Mouse (Mus musculus) heart, embryonic 11.5 days (tissue): ENCODE results near the gene Trmt2b. TPM values are rescaled to one million over a fixed set of nuclear protein-coding genes. Genes with fewer than 3 reads are reported as not detected.

Experiments used
- ATAC-seq: fragments of 200-750 bp; cut with Nextera tagmentation; replicated peaks from 2 replicates; pipeline ENCODE4 v1.8.0; 2017; ENCODE audit warnings: moderate library complexity; ENCODE audit not compliant: insufficient number of reproducible peaks, low FRiP score, low TSS enrichment
- H3K27ac ChIP-seq: fragments of 300-500 bp; sonication (generic); 2 replicates; pipeline ENCODE4 v1.5.1; 2014; ENCODE audit warnings: mild to moderate bottlenecking, low read depth, low read length
- H3K27me3 ChIP-seq: fragments of 300-500 bp; sonication (generic); 2 replicates; pipeline ENCODE4 v1.6.1; 2014; ENCODE audit warnings: mild to moderate bottlenecking, low read length, mixed read lengths; ENCODE audit not compliant: control insufficient read depth, insufficient read depth
- H3K36me3 ChIP-seq: fragments of 300-500 bp; sonication (generic); 2 replicates; pipeline ENCODE4 v1.6.1; 2014; ENCODE audit warnings: mild to moderate bottlenecking, low read length, moderate library complexity, mixed read lengths; ENCODE audit not compliant: control insufficient read depth, insufficient read depth
- H3K4me1 ChIP-seq: fragments of 300-500 bp; sonication (generic); 2 replicates; pipeline ENCODE4 v1.6.1; 2014; ENCODE audit warnings: low read length; ENCODE audit not compliant: control insufficient read depth, insufficient read depth
- H3K4me2 ChIP-seq: fragments of 300-500 bp; sonication (generic); 2 replicates; pipeline ENCODE4 v1.6.1; 2014; ENCODE audit warnings: mild to moderate bottlenecking, moderate library complexity
- H3K4me3 ChIP-seq: fragments of 300-500 bp; sonication (generic); 2 replicates; pipeline ENCODE4 v1.5.1; 2014; ENCODE audit warnings: low read depth, low read length
- H3K9ac ChIP-seq: fragments of 300-500 bp; sonication (generic); 2 replicates; pipeline ENCODE4 v1.6.1; 2014; ENCODE audit warnings: mild to moderate bottlenecking, low read depth, low read length, moderate library complexity
- H3K9me3 ChIP-seq: fragments of 300-500 bp; sonication (generic); replicated peaks from 2 replicates; pipeline ENCODE4 v1.6.1; 2016; ENCODE audit warnings: low read length; ENCODE audit not compliant: control insufficient read depth
- WGBS: fragments of 180-500 bp; shearing (Covaris S2); extraction: QIAGEN DNeasy Blood & Tissue Kit; methylation state at CpG from one replicate; pipeline ENCODE4 v1.1.7; 2014; ENCODE audit not compliant: insufficient replicate concordance; 5-methylcytosine and 5-hydroxymethylcytosine counted together
- polyA plus RNA-seq: library from polyadenylated mRNA; unstranded; fragments of >200 nt; fragmentation: Nextera tagmentation; extraction: Ambion mirVana; gene quantifications from 2 replicates; pipeline ENCODE4 v1.2.1, GENCODE M21; 2014

The Trmt2b gene
- polyA plus RNA-seq, 1 experiment from 2014 or later = 31.4 TPM

GRCm38 (mm10) chrX:134248202-134248601, 28.6 kb downstream of the Trmt2b start:
- no peaks in the 10 kb centered on the region for H3K4me1 ChIP-seq
- WGBS = 59% methylated on average over 2 of the region's 2 CpGs
- ATAC-seq = no peak

DNA sequence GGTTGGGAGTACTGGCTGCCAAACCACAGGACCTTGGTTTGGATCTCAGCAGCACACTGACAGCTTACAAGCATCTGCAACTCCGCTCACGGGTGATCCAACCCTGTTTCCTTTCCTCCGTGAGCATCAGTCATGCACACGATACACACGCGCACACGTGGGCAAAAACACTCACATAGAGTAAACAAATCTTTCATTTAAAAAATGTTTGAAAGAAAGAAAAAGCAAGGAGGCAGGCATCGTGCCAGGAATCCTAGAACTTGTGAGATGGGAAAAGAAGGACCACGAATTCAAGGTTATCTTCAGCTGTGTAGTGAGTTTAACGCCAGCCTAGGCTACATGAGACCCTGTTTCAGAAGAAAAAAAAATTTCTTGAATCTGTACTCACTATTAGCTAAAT, 30.8 kb downstream of the Trmt2b start:
- no peaks in the 10 kb centered on the region for H3K4me1 ChIP-seq
- no peak for ATAC-seq
- no peak overlapping the region for H3K4me3 ChIP-seq
- no peaks in the 10 kb centered on the region for H3K27me3 ChIP-seq
- no peak overlapping the region for H3K9ac ChIP-seq
- WGBS = 84% methylated on average over 10 of the region's 10 CpGs
- no peaks in the 10 kb centered on the region for H3K9me3 ChIP-seq
- no peak overlapping the region for H3K27ac ChIP-seq
- H3K36me3 ChIP-seq = no peaks in the 10 kb centered on the region
- no peak overlapping the region for H3K4me2 ChIP-seq

More at GRCm38 (mm10) chrX:134248202-134248601, 28.6 kb downstream of the Trmt2b start:
- Histone ChIP-seq H3K27me3 (no peaks in the 10 kb centered on the region), H3K36me3 (no peaks in the 10 kb centered on the region), H3K9me3 (no peaks in the 10 kb centered on the region), H3K9ac (no peak overlapping the region), H3K4me2 (no peak overlapping the region), H3K27ac (no peak overlapping the region), H3K4me3 (no peak overlapping the region)

- Histone ChIP-seq H3K4me2 (no peak overlapping the region), H3K9me3 (no peaks in the 10 kb centered on the region), H3K27me3 (no peaks in the 10 kb centered on the region), H3K27ac (no peak overlapping the region), H3K36me3 (peaks cover 2% of the 10 kb centered on the region; the same call in 1 of the 2 replicates), H3K4me1 (no peaks in the 10 kb centered on the region), H3K9ac (no peak overlapping the region), H3K4me3 (no peak overlapping the region)
- ATAC-seq = no peak
- WGBS = 89% methylated on average over 10 of the region's 10 CpGs
Observed at GRCm38 (mm10) chrX:134238266-134238665, 38.5 kb downstream of the Trmt2b start.

DNA sequence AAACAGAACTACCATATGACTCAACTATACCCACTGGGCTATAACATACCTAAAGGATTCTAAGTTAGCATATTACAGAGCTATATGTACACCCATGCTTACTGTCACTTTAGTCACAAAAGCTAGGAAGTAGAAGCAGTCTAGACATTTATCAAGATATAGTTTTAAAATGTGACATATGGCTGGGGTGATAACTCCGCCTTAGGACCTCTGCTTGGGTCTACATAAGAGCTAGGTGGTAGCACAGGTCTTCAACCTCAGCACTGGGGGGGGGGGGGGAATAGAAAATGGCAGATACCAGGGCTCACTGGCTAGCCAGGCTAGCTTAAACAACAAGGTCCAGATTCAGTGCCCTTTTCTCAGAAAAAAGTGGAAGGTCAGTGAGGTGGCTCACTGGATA, 43.7 kb downstream of the Trmt2b start:
- ATAC-seq = no peak
- H3K9ac ChIP-seq = no peak overlapping the region
- H3K4me1 ChIP-seq = no peaks in the 10 kb centered on the region
- H3K27ac ChIP-seq = no peak overlapping the region
- H3K9me3 ChIP-seq = no peaks in the 10 kb centered on the region
- no peak overlapping the region for H3K4me2 ChIP-seq
- 88% methylated on average over 1 of the region's 1 CpGs for WGBS
- no peaks in the 10 kb centered on the region for H3K27me3 ChIP-seq
- H3K36me3 ChIP-seq = no peaks in the 10 kb centered on the region
- no peak overlapping the region for H3K4me3 ChIP-seq

DNA sequence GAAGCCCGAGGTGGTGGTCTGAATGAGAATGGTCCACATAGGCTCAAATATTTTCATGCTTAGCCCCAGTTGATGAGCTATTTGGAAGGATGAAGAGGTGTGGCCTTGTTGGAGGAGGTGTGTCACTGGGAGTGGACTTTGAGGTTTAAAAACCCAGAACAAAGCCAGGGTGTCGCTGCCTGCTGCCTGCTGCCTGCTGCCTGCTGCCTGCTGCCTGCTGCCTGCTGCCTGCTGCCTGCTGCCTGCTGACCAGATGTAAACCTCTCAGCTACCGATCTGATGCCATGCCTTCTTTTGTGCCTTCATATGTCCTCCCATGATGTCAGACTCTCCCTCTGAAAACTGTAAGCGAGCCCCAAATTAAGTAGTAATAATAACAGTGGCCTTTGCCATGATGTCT, 54.9 kb downstream of the Trmt2b start, which contains the start of gene Nox1:
TSS of gene Nox1 (minus strand) at position 101 of the 400 bp plus-strand sequence.
- Histone ChIP-seq H3K4me2 (no peak within 1 kb of the TSS), H3K9me3 (no peaks in the 10 kb centered on the region), H3K9ac (no peak within 1 kb of the TSS), H3K4me3 (no peak within 1 kb of the TSS), H3K4me1 (no peaks in the 10 kb centered on the region), H3K27ac (no peak within 1 kb of the TSS), H3K27me3 (no peaks in the 10 kb centered on the region), H3K36me3 (no peaks in the 10 kb centered on the region; the same call in 1 of the 2 replicates)
- 63% methylated on average over 4 of the region's 4 CpGs for WGBS
- no peak for ATAC-seq

- no peak overlapping the region for H3K9ac ChIP-seq
- no peaks in the 10 kb centered on the region for H3K4me1 ChIP-seq
- H3K9me3 ChIP-seq = no peaks in the 10 kb centered on the region
- H3K27ac ChIP-seq = no peak overlapping the region
- no peaks in the 10 kb centered on the region; the same call in 1 of the 2 replicates for H3K36me3 ChIP-seq
- H3K27me3 ChIP-seq = no peaks in the 10 kb centered on the region
- 37% methylated on average over 3 of the region's 3 CpGs for WGBS
- H3K4me3 ChIP-seq = no peak overlapping the region
- no peak overlapping the region for H3K4me2 ChIP-seq
- no peak for ATAC-seq
Observed at GRCm38 (mm10) chrX:134220618-134221017, 56.2 kb downstream of the Trmt2b start.

GRCm38 (mm10) chrX:134218161-134218560, 58.6 kb downstream of the Trmt2b start:
- no peak overlapping the region for H3K4me3 ChIP-seq
- 52% methylated on average over 4 of the region's 4 CpGs for WGBS
- no peak overlapping the region for H3K9ac ChIP-seq
- no peaks in the 10 kb centered on the region for H3K4me1 ChIP-seq
- no peak overlapping the region for H3K27ac ChIP-seq
- H3K36me3 ChIP-seq = no peaks in the 10 kb centered on the region
- ATAC-seq = no peak
- no peaks in the 10 kb centered on the region for H3K9me3 ChIP-seq
- no peak overlapping the region for H3K4me2 ChIP-seq
- no peaks in the 10 kb centered on the region for H3K27me3 ChIP-seq

DNA sequence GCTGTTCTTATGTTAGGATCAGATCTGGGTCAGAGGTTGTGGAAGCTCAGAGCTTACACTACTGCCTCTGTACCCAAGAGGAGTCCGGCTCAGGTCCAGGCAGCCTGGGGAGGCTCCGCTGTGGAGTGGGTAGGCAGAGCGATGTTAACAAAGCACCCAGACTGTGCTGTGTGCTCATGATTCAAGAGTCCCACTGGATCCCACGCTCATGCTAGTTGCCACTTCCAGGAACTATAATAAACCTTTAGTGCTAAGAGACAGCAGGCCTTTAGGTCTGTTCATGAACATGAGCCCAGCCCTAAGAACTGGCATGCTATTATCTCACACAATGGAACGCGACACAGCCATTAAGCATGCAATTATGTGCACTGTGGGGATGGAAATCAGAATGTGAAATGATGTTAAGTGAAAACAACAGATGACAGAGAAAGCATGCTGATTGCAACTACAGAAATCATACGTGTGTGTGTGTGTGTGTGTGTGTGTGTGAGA, 65.6 kb downstream of the Trmt2b start:
- Histone ChIP-seq H3K27me3 (no peaks in the 10 kb centered on the region), H3K9ac (no peak overlapping the region), H3K36me3 (no peaks in the 10 kb centered on the region), H3K9me3 (no peaks in the 10 kb centered on the region), H3K27ac (no peak overlapping the region), H3K4me1 (no peaks in the 10 kb centered on the region), H3K4me3 (no peak overlapping the region), H3K4me2 (no peak overlapping the region)
- no peak for ATAC-seq
- WGBS = 85% methylated on average over 7 of the region's 7 CpGs

DNA sequence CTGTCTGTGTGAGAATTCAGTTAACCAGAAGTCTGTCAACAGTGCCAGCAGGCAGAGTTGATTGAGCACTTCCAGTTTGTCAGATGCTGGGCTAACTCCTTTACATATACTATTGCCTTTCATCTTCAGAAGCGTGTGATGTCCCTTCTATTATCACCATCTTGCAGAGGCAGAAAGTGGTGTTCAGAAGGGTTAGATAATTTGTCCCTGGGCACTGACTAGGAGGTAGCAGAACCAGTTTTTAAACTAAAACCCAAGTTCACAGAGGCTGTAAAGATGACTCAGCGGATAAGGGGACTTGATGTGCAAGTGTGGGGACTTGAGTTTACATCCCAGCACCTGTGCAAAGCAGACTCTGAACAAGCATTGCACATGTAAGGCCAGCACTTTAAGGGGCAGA, 68.3 kb downstream of the Trmt2b start:
- H3K4me3 ChIP-seq = no peak overlapping the region
- H3K27ac ChIP-seq = no peak overlapping the region
- no peak for ATAC-seq
- H3K36me3 ChIP-seq = no peaks in the 10 kb centered on the region
- H3K4me1 ChIP-seq = no peaks in the 10 kb centered on the region
- no peak overlapping the region for H3K9ac ChIP-seq
- no peak overlapping the region for H3K4me2 ChIP-seq
- no peaks in the 10 kb centered on the region for H3K9me3 ChIP-seq
- 68% methylated on average over 2 of the region's 2 CpGs for WGBS
- no peaks in the 10 kb centered on the region for H3K27me3 ChIP-seq
